Mouse (Mus musculus): ENCODE measurements around the gene Pkd2.

The Pkd2 gene

DNA sequence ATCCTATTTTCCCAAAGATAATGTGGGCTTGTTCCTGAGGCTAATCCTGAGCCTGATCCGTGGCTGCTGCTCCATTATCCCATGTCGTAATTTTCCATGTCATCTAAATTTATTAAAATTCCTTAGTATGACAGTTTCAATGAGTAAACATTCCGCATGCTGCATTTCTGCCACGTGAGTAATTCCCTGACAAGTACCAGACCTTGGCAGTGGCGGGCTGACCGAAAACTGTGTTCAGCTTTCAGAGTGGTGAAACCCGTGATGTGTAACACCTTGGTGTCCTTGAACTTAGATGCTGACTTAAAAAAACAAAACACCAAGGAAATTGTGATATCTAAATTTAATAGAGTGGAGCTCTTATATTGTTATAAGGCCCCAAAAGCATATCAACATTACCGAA is 6.0 kb downstream of the Pkd2 start:
- no peak for DNase-seq (ENCODE audit: extremely low read depth, insufficient read length, low spot score)

GRCm38 (mm10) chr5:104465731-104466130 is 6.5 kb downstream of the Pkd2 start:
- no peak for DNase-seq (ENCODE audit: extremely low read depth, insufficient read length, low spot score)

- no peak for DNase-seq (ENCODE audit: extremely low read depth, insufficient read length, low spot score)
Measured at GRCm38 (mm10) chr5:104466816-104467215, 7.6 kb downstream of the Pkd2 start.

DNA sequence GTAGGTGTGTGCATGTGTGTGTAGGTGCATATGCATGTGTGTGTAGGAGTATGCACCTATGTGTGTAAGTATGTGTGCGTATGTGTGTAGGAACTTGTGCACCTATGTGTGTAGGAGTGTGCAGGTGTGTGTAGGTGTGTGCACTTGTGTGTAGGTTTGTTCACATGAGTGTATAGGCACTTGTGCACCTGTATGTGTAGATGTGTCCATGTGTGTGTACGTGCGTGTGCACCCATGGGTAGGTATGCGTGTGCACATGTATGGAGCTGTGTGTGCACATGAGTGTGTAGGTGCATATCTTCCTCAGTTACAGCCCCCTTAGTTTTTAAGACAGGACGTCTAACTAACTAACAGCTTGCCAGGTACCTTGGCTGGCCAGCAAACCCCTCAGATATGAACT is 9.3 kb downstream of the Pkd2 start:
- DNase-seq (ENCODE audit: extremely low read depth, insufficient read length, low spot score) = no peak

- DNase-seq (ENCODE audit: extremely low read depth, insufficient read length, low spot score) = no peak
Measured at GRCm38 (mm10) chr5:104470981-104471391, 11.7 kb downstream of the Pkd2 start.

DNA sequence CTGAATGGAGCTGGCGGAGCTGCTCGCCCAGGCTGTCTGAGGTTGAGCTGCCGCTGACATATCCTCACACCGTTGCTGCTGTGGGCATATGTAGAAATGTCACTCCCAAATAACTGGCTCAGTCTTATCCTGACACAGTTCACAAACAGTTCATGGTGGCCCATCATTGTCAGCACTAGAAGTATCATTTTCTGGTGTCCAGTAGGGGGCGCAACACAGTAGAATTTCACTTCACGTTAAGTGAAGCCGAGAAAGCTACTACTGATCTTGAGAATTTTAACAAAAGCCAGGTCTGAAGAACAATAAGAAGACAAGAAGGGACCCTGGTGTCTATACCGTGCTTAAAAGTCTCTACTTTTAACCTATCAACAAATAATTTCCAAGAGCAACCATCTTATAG is 13.1 kb downstream of the Pkd2 start:
- DNase-seq (ENCODE audit: extremely low read depth, insufficient read length, low spot score) = no peak

- no peak for DNase-seq (ENCODE audit: extremely low read depth, insufficient read length, low spot score)
Measured at GRCm38 (mm10) chr5:104480367-104480766, 21.1 kb downstream of the Pkd2 start.

DNA sequence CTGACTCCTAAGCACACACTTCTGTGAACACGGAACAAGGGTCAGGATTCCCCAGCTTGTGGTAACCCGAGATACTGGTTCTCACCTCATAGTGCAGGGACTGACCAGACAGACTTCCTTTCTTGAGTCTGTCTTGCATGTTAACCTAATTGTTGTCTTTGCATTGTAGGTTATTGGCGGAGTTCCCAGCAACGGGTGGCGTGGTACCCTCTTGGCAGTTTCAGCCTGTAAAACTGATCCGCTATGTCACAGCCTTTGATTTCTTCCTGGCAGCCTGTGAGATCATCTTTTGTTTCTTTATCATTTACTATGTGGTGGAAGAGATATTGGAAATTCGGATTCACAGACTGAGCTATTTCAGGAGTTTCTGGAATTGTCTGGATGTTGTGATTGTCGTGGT is 23.6 kb downstream of the Pkd2 start:
- DNase-seq (ENCODE audit: extremely low read depth, insufficient read length, low spot score) = no peak

GRCm38 (mm10) chr5:104491561-104491960 is 32.3 kb downstream of the Pkd2 start:
- DNase-seq (ENCODE audit: extremely low read depth, insufficient read length, low spot score) = no peak

GRCm38 (mm10) chr5:104504883-104505282 is 45.6 kb downstream of the Pkd2 start:
- DNase-seq (ENCODE audit: extremely low read depth, insufficient read length, low spot score) = no peak

GRCm38 (mm10) chr5:104507829-104508194 is 48.6 kb downstream of the Pkd2 start:
- DNase-seq (ENCODE audit: extremely low read depth, insufficient read length, low spot score) = no peak

DNA sequence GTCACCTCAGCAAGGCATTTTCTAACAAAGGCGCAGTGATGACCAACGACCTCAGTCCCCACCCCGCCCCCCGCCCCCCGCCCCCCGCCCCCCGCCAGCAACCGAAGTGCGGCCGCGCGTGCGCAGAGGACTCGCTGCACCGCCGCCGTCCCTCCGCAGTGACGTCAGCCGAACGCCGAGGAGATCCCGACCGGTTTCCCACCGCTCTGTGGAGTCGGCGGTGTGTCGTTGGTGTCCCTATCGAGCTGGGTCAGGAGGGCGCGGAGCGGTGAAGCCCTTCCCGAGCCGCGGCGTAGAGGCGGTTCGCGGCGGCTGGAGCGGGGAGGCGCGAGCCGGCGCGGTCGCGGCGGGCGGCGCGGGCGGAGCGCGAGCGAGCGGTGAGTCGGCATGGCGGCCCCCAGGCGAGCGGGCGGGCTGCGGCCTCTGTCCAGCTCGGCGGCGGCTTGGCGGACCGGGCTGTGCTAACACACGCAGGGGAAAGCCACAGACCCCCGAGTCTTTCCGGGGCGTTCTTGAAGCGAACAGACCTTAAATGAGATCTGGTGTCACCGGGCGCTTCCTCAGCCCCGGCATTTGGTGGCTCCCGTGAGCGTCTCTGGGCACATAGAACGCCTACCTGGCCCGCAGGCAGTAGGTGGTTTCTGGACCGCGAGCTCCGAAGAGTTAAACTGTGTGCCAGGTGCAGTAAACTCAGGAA is 49.1 kb downstream of the Pkd2 start, which contains the start of gene BC005561:
TSS of gene BC005561 (plus strand) at position 158 of the 697 bp plus-strand sequence.
- DNase-seq (ENCODE audit: extremely low read depth, insufficient read length, low spot score) = peak; percentile 73

DNA sequence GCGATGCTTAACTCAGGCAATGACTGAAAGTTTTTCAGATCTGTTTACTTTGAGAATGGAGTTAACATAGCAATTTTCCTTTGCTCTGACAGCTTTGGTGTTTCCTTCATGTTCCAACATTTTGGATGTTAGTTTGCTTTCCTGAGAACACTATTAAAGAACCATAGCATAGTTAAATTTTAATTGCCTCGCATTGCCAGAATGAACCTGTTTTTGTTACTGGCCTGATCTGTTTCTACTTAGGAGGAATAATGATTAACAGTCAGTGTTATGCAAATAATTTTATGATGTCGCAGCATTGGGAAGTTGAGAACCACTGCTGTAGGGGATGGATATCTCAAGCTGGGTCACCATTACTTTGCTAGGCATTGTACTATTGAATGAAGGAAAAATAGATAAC is 52.0 kb downstream of the Pkd2 start:
- no peak for DNase-seq (ENCODE audit: extremely low read depth, insufficient read length, low spot score)

DNA sequence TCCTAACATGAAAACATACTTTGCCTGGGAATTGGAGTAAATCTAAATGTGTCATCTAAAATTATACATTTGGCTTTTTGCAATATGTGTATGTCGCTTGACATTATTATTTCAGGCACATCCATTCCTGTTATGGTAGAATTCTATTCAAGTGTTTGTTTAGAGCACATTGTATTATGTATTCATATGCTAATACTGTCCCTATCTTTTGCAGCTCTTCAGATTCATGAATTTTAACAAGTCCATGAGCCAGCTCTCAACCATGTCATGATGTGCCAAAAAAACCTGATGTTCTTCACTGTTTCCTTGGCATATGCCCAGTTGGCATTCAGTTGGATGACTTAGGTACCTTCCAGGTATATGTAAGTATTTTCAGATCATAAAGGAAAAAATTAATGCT is 79.4 kb downstream of the Pkd2 start:
- no peak for DNase-seq (ENCODE audit: extremely low read depth, insufficient read length, low spot score)

DNA sequence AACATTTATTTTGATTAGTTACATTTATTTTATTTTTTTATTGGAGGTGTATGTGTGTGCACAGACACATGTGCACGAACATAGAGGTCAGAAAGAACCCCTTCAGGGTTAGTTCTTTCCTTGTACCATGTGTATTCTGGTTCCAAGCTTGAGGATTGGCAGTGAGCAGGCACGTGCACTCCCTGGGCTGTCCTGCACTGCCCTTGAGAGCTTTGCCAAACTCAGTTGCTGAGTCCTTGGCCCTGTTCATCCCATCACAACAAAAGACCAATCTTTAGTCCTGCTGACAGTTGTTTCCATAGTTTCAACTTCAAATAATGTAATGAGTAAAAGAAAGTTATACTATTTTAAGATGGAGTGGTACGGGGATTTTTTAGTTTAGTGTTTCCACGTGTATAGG is 80.1 kb downstream of the Pkd2 start:
- DNase-seq (ENCODE audit: extremely low read depth, insufficient read length, low spot score) = no peak
